Mouse (Mus musculus): Measurements from ENCODE around the gene Igf2bp3. TPM values are rescaled to one million over a fixed set of nuclear protein-coding genes. Genes with fewer than 3 reads are reported as not detected.

Gene Igf2bp3
- polyA plus RNA-seq, 1 experiment from 2014 or later, result 85.5 TPM

- peaks cover 21% of the 10 kb centered on the region; the same call in 1 of the 2 replicates for H3K36me3 ChIP-seq (ENCODE audit: control insufficient read depth, insufficient read depth, low read length)
- H3K9ac ChIP-seq (replicated peaks; ENCODE audit: low read depth, low read length), result no peak overlapping the region
- H3K4me2 ChIP-seq (replicated peaks; ENCODE audit: low read depth, low read length), result no peak overlapping the region; the same call in 1 of the 2 replicates
- no peak for ATAC-seq (ENCODE audit: insufficient number of reproducible peaks, insufficient read depth, low FRiP score, low read depth)
- no peaks in the 10 kb centered on the region for H3K9me3 ChIP-seq (ENCODE audit: control insufficient read depth, low read depth, low read length)
- peaks cover 37% of the 10 kb centered on the region for H3K4me1 ChIP-seq (ENCODE audit: control insufficient read depth, insufficient read depth, low read length)
- no peaks in the 10 kb centered on the region for H3K27me3 ChIP-seq (ENCODE audit: control insufficient read depth, insufficient read depth, low read length)
- H3K4me3 ChIP-seq (ENCODE audit: low read depth, low read length), result no peak overlapping the region
- 76% methylated on average over 5 of the region's 5 CpGs for WGBS
- H3K27ac ChIP-seq (ENCODE audit: low read length), result peak overlapping the region; percentile 52; the same call in 1 of the 2 replicates
These were observed 5.8 kb downstream of the Igf2bp3 start for GRCm38 (mm10) chr6:49208935-49209334.

GRCm38 (mm10) chr6:49208297-49208930, 6.3 kb downstream of the Igf2bp3 start:
- no peaks in the 10 kb centered on the region for H3K9me3 ChIP-seq (ENCODE audit: control insufficient read depth, low read depth, low read length)
- H3K36me3 ChIP-seq (ENCODE audit: control insufficient read depth, insufficient read depth, low read length), result peaks cover 21% of the 10 kb centered on the region; the same call in 1 of the 2 replicates
- H3K9ac ChIP-seq (replicated peaks; ENCODE audit: low read depth, low read length), result no peak overlapping the region
- no peak overlapping the region for H3K4me3 ChIP-seq (ENCODE audit: low read depth, low read length)
- peak overlapping the region; percentile 52; the same call in 1 of the 2 replicates for H3K27ac ChIP-seq (ENCODE audit: low read length)
- WGBS, result 49% methylated on average over 8 of the region's 8 CpGs
- peaks cover 37% of the 10 kb centered on the region for H3K4me1 ChIP-seq (ENCODE audit: control insufficient read depth, insufficient read depth, low read length)
- H3K27me3 ChIP-seq (ENCODE audit: control insufficient read depth, insufficient read depth, low read length), result no peaks in the 10 kb centered on the region
- no peak overlapping the region for H3K4me2 ChIP-seq (replicated peaks; ENCODE audit: low read depth, low read length)
- ATAC-seq (ENCODE audit: insufficient number of reproducible peaks, insufficient read depth, low FRiP score, low read depth), result no peak

GRCm38 (mm10) chr6:49206416-49206815, 8.3 kb downstream of the Igf2bp3 start:
- WGBS, result 89% methylated on average over 1 of the region's 1 CpGs

GRCm38 (mm10) chr6:49195188-49195587, 19.6 kb downstream of the Igf2bp3 start:
- Histone ChIP-seq H3K27me3 (ENCODE audit: control insufficient read depth, insufficient read depth, low read length) (no peaks in the 10 kb centered on the region), H3K4me3 (ENCODE audit: low read depth, low read length) (no peak overlapping the region), H3K4me1 (ENCODE audit: control insufficient read depth, insufficient read depth, low read length) (no peaks in the 10 kb centered on the region), H3K4me2 (replicated peaks; ENCODE audit: low read depth, low read length) (no peak overlapping the region), H3K9me3 (ENCODE audit: control insufficient read depth, low read depth, low read length) (no peaks in the 10 kb centered on the region), H3K9ac (replicated peaks; ENCODE audit: low read depth, low read length) (no peak overlapping the region), H3K36me3 (ENCODE audit: control insufficient read depth, insufficient read depth, low read length) (no peaks in the 10 kb centered on the region), H3K27ac (ENCODE audit: low read length) (no peak overlapping the region)
- WGBS, result 76% methylated on average over 10 of the region's 10 CpGs
- no peak for ATAC-seq (ENCODE audit: insufficient number of reproducible peaks, insufficient read depth, low FRiP score, low read depth)

More at GRCm38 (mm10) chr6:49206416-49206815, 8.3 kb downstream of the Igf2bp3 start:
- Histone ChIP-seq H3K9ac (replicated peaks; ENCODE audit: low read depth, low read length) (no peak overlapping the region), H3K27ac (ENCODE audit: low read length) (no peak overlapping the region), H3K4me2 (replicated peaks; ENCODE audit: low read depth, low read length) (no peak overlapping the region), H3K36me3 (ENCODE audit: control insufficient read depth, insufficient read depth, low read length) (peaks cover 21% of the 10 kb centered on the region; the same call in 1 of the 2 replicates), H3K27me3 (ENCODE audit: control insufficient read depth, insufficient read depth, low read length) (no peaks in the 10 kb centered on the region), H3K9me3 (ENCODE audit: control insufficient read depth, low read depth, low read length) (no peaks in the 10 kb centered on the region), H3K4me1 (ENCODE audit: control insufficient read depth, insufficient read depth, low read length) (peaks cover 25% of the 10 kb centered on the region), H3K4me3 (ENCODE audit: low read depth, low read length) (no peak overlapping the region)
- ATAC-seq (ENCODE audit: insufficient number of reproducible peaks, insufficient read depth, low FRiP score, low read depth), result no peak

- H3K4me1 ChIP-seq (ENCODE audit: control insufficient read depth, insufficient read depth, low read length), result no peaks in the 10 kb centered on the region
- H3K27me3 ChIP-seq (ENCODE audit: control insufficient read depth, insufficient read depth, low read length), result no peaks in the 10 kb centered on the region
- no peak overlapping the region for H3K9ac ChIP-seq (replicated peaks; ENCODE audit: low read depth, low read length)
- H3K36me3 ChIP-seq (ENCODE audit: control insufficient read depth, insufficient read depth, low read length), result no peaks in the 10 kb centered on the region
- no peak overlapping the region for H3K4me2 ChIP-seq (replicated peaks; ENCODE audit: low read depth, low read length)
- ATAC-seq (ENCODE audit: insufficient number of reproducible peaks, insufficient read depth, low FRiP score, low read depth), result no peak
- H3K4me3 ChIP-seq (ENCODE audit: low read depth, low read length), result no peak overlapping the region
- 95% methylated on average over 4 of the region's 4 CpGs for WGBS
- H3K27ac ChIP-seq (ENCODE audit: low read length), result no peak overlapping the region
- peaks cover under 1% of the 10 kb centered on the region; the same call in 1 of the 2 replicates for H3K9me3 ChIP-seq (ENCODE audit: control insufficient read depth, low read depth, low read length)
These were observed 20.2 kb downstream of the Igf2bp3 start for GRCm38 (mm10) chr6:49194536-49194935.

GRCm38 (mm10) chr6:49189363-49189762, 25.4 kb downstream of the Igf2bp3 start:
- no peak for ATAC-seq (ENCODE audit: insufficient number of reproducible peaks, insufficient read depth, low FRiP score, low read depth)
- Histone ChIP-seq H3K9ac (replicated peaks; ENCODE audit: low read depth, low read length) (no peak overlapping the region), H3K27me3 (ENCODE audit: control insufficient read depth, insufficient read depth, low read length) (no peaks in the 10 kb centered on the region), H3K36me3 (ENCODE audit: control insufficient read depth, insufficient read depth, low read length) (no peaks in the 10 kb centered on the region), H3K4me2 (replicated peaks; ENCODE audit: low read depth, low read length) (no peak overlapping the region), H3K4me1 (ENCODE audit: control insufficient read depth, insufficient read depth, low read length) (no peaks in the 10 kb centered on the region), H3K9me3 (ENCODE audit: control insufficient read depth, low read depth, low read length) (peaks cover 4% of the 10 kb centered on the region; the same call in 1 of the 2 replicates), H3K4me3 (ENCODE audit: low read depth, low read length) (no peak overlapping the region), H3K27ac (ENCODE audit: low read length) (no peak overlapping the region)

- no peak overlapping the region for H3K27ac ChIP-seq (ENCODE audit: low read length)
- no peaks in the 10 kb centered on the region for H3K27me3 ChIP-seq (ENCODE audit: control insufficient read depth, insufficient read depth, low read length)
- no peaks in the 10 kb centered on the region for H3K4me1 ChIP-seq (ENCODE audit: control insufficient read depth, insufficient read depth, low read length)
- H3K9ac ChIP-seq (replicated peaks; ENCODE audit: low read depth, low read length), result no peak overlapping the region
- 84% methylated on average over 7 of the region's 7 CpGs for WGBS
- no peak overlapping the region for H3K4me3 ChIP-seq (ENCODE audit: low read depth, low read length)
- no peak overlapping the region for H3K4me2 ChIP-seq (replicated peaks; ENCODE audit: low read depth, low read length)
- peaks cover 4% of the 10 kb centered on the region; the same call in 1 of the 2 replicates for H3K9me3 ChIP-seq (ENCODE audit: control insufficient read depth, low read depth, low read length)
- H3K36me3 ChIP-seq (ENCODE audit: control insufficient read depth, insufficient read depth, low read length), result no peaks in the 10 kb centered on the region
- ATAC-seq (ENCODE audit: insufficient number of reproducible peaks, insufficient read depth, low FRiP score, low read depth), result no peak
These were observed 27.5 kb downstream of the Igf2bp3 start for GRCm38 (mm10) chr6:49187299-49187698.

GRCm38 (mm10) chr6:49176018-49176417, 38.7 kb downstream of the Igf2bp3 start:
- no peak overlapping the region for H3K4me3 ChIP-seq (ENCODE audit: low read depth, low read length)
- no peak overlapping the region for H3K27ac ChIP-seq (ENCODE audit: low read length)
- WGBS, result 78% methylated on average over 5 of the region's 5 CpGs
- H3K36me3 ChIP-seq (ENCODE audit: control insufficient read depth, insufficient read depth, low read length), result no peaks in the 10 kb centered on the region
- peaks cover 11% of the 10 kb centered on the region for H3K4me1 ChIP-seq (ENCODE audit: control insufficient read depth, insufficient read depth, low read length)
- no peak for ATAC-seq (ENCODE audit: insufficient number of reproducible peaks, insufficient read depth, low FRiP score, low read depth)
- H3K9me3 ChIP-seq (ENCODE audit: control insufficient read depth, low read depth, low read length), result no peaks in the 10 kb centered on the region
- H3K9ac ChIP-seq (replicated peaks; ENCODE audit: low read depth, low read length), result no peak overlapping the region
- no peak overlapping the region for H3K4me2 ChIP-seq (replicated peaks; ENCODE audit: low read depth, low read length)
- no peaks in the 10 kb centered on the region for H3K27me3 ChIP-seq (ENCODE audit: control insufficient read depth, insufficient read depth, low read length)

GRCm38 (mm10) chr6:49174616-49175015, 40.1 kb downstream of the Igf2bp3 start:
- no peak for ATAC-seq (ENCODE audit: insufficient number of reproducible peaks, insufficient read depth, low FRiP score, low read depth)
- no peaks in the 10 kb centered on the region for H3K9me3 ChIP-seq (ENCODE audit: control insufficient read depth, low read depth, low read length)
- no peak overlapping the region for H3K27ac ChIP-seq (ENCODE audit: low read length)
- H3K4me1 ChIP-seq (ENCODE audit: control insufficient read depth, insufficient read depth, low read length), result peaks cover 11% of the 10 kb centered on the region
- H3K4me2 ChIP-seq (replicated peaks; ENCODE audit: low read depth, low read length), result no peak overlapping the region
- H3K4me3 ChIP-seq (ENCODE audit: low read depth, low read length), result no peak overlapping the region
- H3K9ac ChIP-seq (replicated peaks; ENCODE audit: low read depth, low read length), result no peak overlapping the region
- H3K36me3 ChIP-seq (ENCODE audit: control insufficient read depth, insufficient read depth, low read length), result no peaks in the 10 kb centered on the region
- no peaks in the 10 kb centered on the region for H3K27me3 ChIP-seq (ENCODE audit: control insufficient read depth, insufficient read depth, low read length)
